Mouse (Mus musculus) macrophage (primary cell): ENCODE data around the gene Csf1. TPM values are rescaled to one million over a fixed set of nuclear protein-coding genes. Genes with fewer than 3 reads are reported as not detected.

Source experiments
- H3K27ac ChIP-seq: fragments of 350-480 bp; formaldehyde crosslinking; 2 replicates; pipeline ENCODE4 v1.9.0; 2021
- H3K36me3 ChIP-seq: fragments of 350-480 bp; formaldehyde crosslinking; 2 replicates; pipeline ENCODE4 v1.9.0; 2021; ENCODE audit errors: inconsistent target
- H3K4me3 ChIP-seq: fragments of 350-480 bp; formaldehyde crosslinking; 2 replicates; pipeline ENCODE4 v1.9.0; 2021; ENCODE audit errors: inconsistent target
- H3K79me2 ChIP-seq: fragments of 350-480 bp; formaldehyde crosslinking; 2 replicates; pipeline ENCODE4 v1.9.0; 2021; ENCODE audit errors: inconsistent target
- WGBS: methylation state at CpG from one replicate; pipeline ENCODE4 v1.1.7; 2026; ENCODE audit warnings: inconsistent platforms; ENCODE audit not compliant: missing documents; 5-methylcytosine and 5-hydroxymethylcytosine counted together
- polyA plus RNA-seq: library from polyadenylated mRNA; stranded (reverse); fragments of 250-400 nt; gene quantifications from 3 replicates; pipeline ENCODE4 v1.2.4, GENCODE M21; 2018; ENCODE audit warnings: inconsistent platforms

The Csf1 gene
- polyA plus RNA-seq, 1 experiment from 2014 or later: 21.9 TPM

- WGBS: 97% methylated on average over 2 of the region's 2 CpGs
- Histone ChIP-seq H3K36me3 (no peaks in the 10 kb centered on the region), H3K79me2 (no peaks in the 10 kb centered on the region), H3K4me3 (no peak overlapping the region), H3K27ac (no peak overlapping the region)
Observed at GRCm38 (mm10) chr3:107766804-107767203, 6.5 kb upstream of the Csf1 start.

DNA sequence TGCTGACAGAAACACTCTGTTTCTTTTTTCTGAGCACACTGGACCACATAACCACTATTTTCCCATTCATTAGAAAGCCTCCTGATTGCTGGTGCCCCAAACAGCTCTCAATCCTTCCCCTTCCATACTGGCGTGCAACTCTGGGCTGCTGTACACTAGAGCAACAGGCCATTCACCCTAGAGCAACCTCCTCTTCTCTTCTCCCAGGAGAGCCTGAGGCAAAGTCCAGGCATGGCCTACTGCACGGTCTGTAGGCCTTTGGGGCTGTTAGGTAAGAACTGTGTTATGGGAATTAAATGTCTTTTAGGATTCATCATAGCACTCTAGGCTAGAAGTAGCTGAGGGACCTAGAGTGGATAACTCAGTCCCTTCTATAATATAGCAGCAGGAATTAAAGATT, 5.7 kb upstream of the Csf1 start:
- H3K27ac ChIP-seq: no peak overlapping the region
- no peaks in the 10 kb centered on the region for H3K79me2 ChIP-seq
- no peak overlapping the region for H3K4me3 ChIP-seq
- H3K36me3 ChIP-seq: no peaks in the 10 kb centered on the region
- 94% methylated on average over 2 of the region's 2 CpGs for WGBS

GRCm38 (mm10) chr3:107763552-107763951, 3.3 kb upstream of the Csf1 start:
- H3K79me2 ChIP-seq: peaks cover 8% of the 10 kb centered on the region; the same call in 1 of the 2 replicates
- 92% methylated on average over 4 of the region's 4 CpGs for WGBS
- H3K36me3 ChIP-seq: no peaks in the 10 kb centered on the region
- H3K27ac ChIP-seq: no peak overlapping the region
- H3K4me3 ChIP-seq: no peak overlapping the region

GRCm38 (mm10) chr3:107761446-107761845, 1.2 kb upstream of the Csf1 start:
- peaks cover 22% of the 10 kb centered on the region; the same call in 1 of the 2 replicates for H3K79me2 ChIP-seq
- WGBS: 92% methylated on average over 5 of the region's 5 CpGs

GRCm38 (mm10) chr3:107760771-107761170, 502 bp upstream of the Csf1 start:
- peaks cover 22% of the 10 kb centered on the region; the same call in 1 of the 2 replicates for H3K79me2 ChIP-seq
- no peak overlapping the region for H3K27ac ChIP-seq
- 0 out of 2 replicates have a peak, but pooled peaks cover 3% of the 10 kb centered on the region for H3K36me3 ChIP-seq
- 93% methylated on average over 1 of the region's 1 CpGs for WGBS
- no peak overlapping the region for H3K4me3 ChIP-seq

More at GRCm38 (mm10) chr3:107761446-107761845, 1.2 kb upstream of the Csf1 start:
- H3K4me3 ChIP-seq: no peak overlapping the region
- no peak overlapping the region for H3K27ac ChIP-seq
- no peaks in the 10 kb centered on the region for H3K36me3 ChIP-seq

DNA sequence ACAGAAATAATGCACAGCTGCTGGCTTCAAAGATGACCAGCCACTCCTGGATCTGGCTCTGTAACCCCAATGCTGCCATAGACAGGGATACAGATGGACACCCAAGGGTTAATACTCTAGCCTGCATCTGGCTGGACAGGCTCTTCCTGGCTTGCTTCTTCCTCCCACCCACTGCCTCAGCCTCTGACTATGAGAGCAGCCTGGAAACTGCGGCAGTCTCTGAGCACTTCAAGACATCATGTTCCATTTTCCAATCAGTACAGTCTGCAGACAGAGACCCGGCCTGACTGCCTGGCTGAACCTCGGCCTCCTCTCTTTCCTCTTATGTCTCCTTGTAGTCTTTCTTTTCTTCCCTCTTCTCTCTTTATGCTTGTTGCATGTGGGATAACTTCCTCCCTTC, 1.6 kb downstream of the Csf1 start:
- Histone ChIP-seq H3K27ac (no peak overlapping the region), H3K79me2 (peaks cover 22% of the 10 kb centered on the region; the same call in 1 of the 2 replicates), H3K36me3 (peaks cover 19% of the 10 kb centered on the region), H3K4me3 (peak overlapping the region; percentile 54)
- 29% methylated on average over 1 of the region's 3 CpGs for WGBS

DNA sequence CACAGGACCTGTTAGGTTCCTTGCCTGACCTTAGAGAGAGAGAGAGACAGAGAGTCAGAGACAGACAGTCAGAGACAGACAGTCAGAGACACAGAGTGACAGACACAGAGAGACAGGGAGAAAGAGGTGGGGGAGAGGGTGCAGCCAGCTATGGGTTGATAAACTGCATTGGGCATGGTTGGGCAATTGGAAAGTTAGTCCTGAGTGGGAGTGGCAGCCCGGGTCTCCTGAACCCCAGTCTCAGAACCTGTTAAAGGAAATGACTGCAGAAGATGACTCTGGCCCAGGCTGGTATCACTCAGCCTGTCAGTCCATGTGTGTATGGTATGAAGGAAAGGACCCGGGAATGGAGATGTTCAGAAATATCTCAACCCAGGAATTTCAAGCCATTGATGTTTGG, 2.1 kb downstream of the Csf1 start:
- peak overlapping the region; percentile 54 for H3K4me3 ChIP-seq
- 82% methylated on average over 2 of the region's 2 CpGs for WGBS
- H3K36me3 ChIP-seq: peaks cover 24% of the 10 kb centered on the region
- H3K79me2 ChIP-seq: peaks cover 22% of the 10 kb centered on the region; the same call in 1 of the 2 replicates
- no peak overlapping the region for H3K27ac ChIP-seq

DNA sequence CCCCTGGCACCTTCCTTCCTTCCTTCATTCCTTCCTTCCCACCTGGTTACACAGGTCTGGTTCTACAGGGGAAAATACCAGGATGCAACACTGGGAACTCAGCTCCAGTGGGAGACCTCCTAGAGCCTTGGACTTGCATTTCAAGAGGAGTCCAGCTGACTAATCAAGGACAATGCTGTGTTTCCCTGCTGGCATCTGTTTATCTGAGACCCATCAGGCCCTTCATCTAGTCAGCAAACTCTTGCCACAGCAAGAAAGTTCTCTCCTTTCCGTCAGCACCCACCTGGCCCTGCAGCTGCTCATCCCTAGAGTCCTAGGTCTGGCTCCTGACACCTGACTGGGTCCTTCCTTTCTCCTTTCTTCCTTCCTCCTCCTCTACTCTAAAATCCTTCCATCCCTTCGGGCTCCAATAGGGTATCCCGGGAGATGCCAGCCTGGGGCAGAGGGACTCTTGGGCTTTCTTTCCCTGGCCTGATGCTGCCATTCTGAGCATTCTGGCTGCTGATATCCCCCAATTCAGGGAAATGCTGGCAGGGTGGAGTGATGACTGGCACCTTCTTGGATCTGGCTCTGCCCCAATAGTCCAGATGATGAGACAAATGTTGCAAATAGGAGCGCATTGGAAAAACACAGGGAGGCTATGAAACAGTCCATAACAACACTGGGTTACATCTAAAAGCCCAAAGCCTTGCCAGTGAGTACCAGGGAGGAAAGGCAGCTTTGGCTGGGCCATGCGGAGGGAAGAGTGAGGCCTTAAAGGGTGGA, 2.7 kb downstream of the Csf1 start:
- 100% methylated on average over 5 of the region's 5 CpGs for WGBS
- no peak overlapping the region for H3K27ac ChIP-seq

GRCm38 (mm10) chr3:107756481-107756866, 3.8 kb downstream of the Csf1 start:
- H3K36me3 ChIP-seq: peaks cover 41% of the 10 kb centered on the region
- 94% methylated on average over 2 of the region's 2 CpGs for WGBS
- peaks cover 22% of the 10 kb centered on the region; the same call in 1 of the 2 replicates for H3K79me2 ChIP-seq
- H3K4me3 ChIP-seq: no peak overlapping the region
- no peak overlapping the region for H3K27ac ChIP-seq

More for the DNA sequence above, 2.7 kb downstream of the Csf1 start:
- H3K4me3 ChIP-seq: no peak overlapping the region
- peaks cover 30% of the 10 kb centered on the region for H3K36me3 ChIP-seq
- peaks cover 22% of the 10 kb centered on the region; the same call in 1 of the 2 replicates for H3K79me2 ChIP-seq

GRCm38 (mm10) chr3:107755702-107756480, 4.4 kb downstream of the Csf1 start:
- WGBS: 93% methylated on average over 5 of the region's 5 CpGs
- Histone ChIP-seq H3K79me2 (peaks cover 22% of the 10 kb centered on the region; the same call in 1 of the 2 replicates), H3K4me3 (no peak overlapping the region), H3K36me3 (peaks cover 46% of the 10 kb centered on the region), H3K27ac (no peak overlapping the region)

DNA sequence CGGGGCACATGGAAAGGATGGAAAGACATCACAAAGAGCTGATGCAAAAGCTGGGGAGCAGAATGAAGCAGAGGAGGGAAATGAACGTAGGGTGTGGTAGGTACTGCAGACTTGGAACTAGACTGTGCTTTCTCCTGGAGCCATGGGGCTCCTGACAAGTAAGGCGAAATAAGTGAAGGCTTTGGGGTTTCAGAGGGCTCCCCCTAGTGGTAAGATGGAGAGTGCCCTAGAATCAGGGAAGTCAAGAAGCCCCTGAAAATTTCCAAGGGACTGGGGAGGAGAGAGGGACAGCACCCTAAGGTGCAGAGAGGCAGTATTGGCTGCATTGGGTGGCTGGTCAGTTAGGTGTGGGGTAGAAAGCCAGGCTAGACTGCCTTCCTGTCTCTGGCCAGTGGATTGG, 5.6 kb downstream of the Csf1 start:
- Histone ChIP-seq H3K4me3 (no peak overlapping the region), H3K36me3 (peaks cover 57% of the 10 kb centered on the region), H3K27ac (no peak overlapping the region), H3K79me2 (peaks cover 22% of the 10 kb centered on the region; the same call in 1 of the 2 replicates)
- WGBS: 66% methylated on average over 3 of the region's 3 CpGs

- Histone ChIP-seq H3K79me2 (no peaks in the 10 kb centered on the region), H3K27ac (no peak overlapping the region), H3K4me3 (no peak overlapping the region), H3K36me3 (peaks cover 83% of the 10 kb centered on the region)
- WGBS: 99% methylated on average over 3 of the region's 3 CpGs
Observed at GRCm38 (mm10) chr3:107751607-107752006, 8.7 kb downstream of the Csf1 start.

- peaks cover 89% of the 10 kb centered on the region for H3K36me3 ChIP-seq
- 57% methylated on average over 9 of the region's 9 CpGs for WGBS
Observed at GRCm38 (mm10) chr3:107750775-107751540, 9.3 kb downstream of the Csf1 start.

GRCm38 (mm10) chr3:107749446-107749845, 10.8 kb downstream of the Csf1 start:
- H3K79me2 ChIP-seq: no peaks in the 10 kb centered on the region
- H3K36me3 ChIP-seq: peaks cover 89% of the 10 kb centered on the region
- H3K4me3 ChIP-seq: no peak overlapping the region
- H3K27ac ChIP-seq: no peak overlapping the region
- WGBS: 98% methylated on average over 4 of the region's 4 CpGs

More at GRCm38 (mm10) chr3:107750775-107751540, 9.3 kb downstream of the Csf1 start:
- Histone ChIP-seq H3K27ac (no peak overlapping the region), H3K4me3 (no peak overlapping the region), H3K79me2 (no peaks in the 10 kb centered on the region)
